Mouse (Mus musculus): Measurements from ENCODE around the gene Nudt17.
"Not testable (repeated sequence)": the region's sequence is repeated elsewhere in the genome, so short reads cannot be mapped to it uniquely, and the experiment has no call there.

The Nudt17 gene

GRCm38 (mm10) chr3:96707903-96708683, at the start of gene Nudt17:
Gene Nudt17, minus strand, starts transcription at chr3:96708562.
- peak; percentile 75 for DNase-seq (ENCODE audit: low read depth)

- no peak for DNase-seq (ENCODE audit: low read depth)
Measured at GRCm38 (mm10) chr3:96757691-96758090, 49.3 kb upstream of the Nudt17 start.

DNA sequence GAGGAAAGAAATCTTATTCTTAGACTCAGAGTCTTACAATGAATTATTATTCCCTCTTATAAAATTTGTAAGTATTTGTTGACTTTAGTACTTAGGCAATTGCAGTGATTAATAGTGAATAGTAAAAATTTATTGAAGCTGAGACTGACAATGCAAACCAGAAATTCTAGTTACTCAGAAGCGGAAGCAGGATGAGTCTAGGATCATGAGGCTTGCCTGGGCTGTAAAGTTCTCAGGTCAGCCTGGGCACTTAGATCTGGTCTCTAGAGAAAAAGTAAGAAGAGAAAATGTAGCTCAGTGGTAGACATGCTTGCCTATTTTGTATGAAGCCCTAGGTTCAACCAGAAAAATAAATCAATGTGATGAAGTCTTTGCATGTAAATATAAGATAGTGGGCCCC, 47.6 kb upstream of the Nudt17 start:
- DNase-seq (ENCODE audit: low read depth): no peak

DNA sequence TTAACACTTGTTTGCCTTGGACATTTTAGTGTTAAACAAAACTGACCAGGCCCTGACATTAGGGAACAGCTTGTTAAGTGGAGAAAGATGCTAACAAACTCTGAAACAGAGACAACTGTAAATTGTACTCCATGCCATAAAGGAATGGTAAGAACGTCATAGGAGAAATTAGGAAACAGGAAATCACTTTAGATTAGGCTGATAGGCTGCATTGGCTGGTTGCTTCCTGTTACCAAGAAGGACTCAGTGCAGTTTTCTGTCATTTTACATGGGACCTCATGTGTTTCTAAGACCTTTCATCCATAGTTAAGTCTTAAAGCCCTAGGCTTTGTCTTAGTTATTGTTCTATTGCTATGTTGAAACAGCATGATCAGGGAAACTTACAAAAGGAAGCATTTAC, 38.5 kb upstream of the Nudt17 start:
- no peak for DNase-seq (ENCODE audit: low read depth)

DNA sequence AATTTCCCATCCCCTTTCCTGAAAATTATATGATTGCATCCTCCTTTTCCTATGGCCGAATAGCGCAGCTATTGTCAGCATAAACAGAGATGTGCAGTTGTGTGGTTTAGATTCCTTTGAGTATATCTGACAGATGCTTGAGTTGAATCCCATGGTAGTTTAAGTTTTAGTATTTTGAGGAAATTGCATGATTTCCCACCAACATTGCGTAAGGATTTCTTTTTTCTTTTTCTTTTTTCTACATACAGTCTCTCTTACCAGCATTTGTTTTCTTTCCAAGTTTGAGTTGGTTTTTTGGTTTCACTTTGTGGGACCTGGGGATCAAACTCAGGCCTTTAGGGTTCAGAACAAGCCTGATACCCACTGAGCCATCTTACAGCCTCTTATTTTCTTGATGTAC, 36.0 kb upstream of the Nudt17 start:
- no peak for DNase-seq (ENCODE audit: low read depth)

DNA sequence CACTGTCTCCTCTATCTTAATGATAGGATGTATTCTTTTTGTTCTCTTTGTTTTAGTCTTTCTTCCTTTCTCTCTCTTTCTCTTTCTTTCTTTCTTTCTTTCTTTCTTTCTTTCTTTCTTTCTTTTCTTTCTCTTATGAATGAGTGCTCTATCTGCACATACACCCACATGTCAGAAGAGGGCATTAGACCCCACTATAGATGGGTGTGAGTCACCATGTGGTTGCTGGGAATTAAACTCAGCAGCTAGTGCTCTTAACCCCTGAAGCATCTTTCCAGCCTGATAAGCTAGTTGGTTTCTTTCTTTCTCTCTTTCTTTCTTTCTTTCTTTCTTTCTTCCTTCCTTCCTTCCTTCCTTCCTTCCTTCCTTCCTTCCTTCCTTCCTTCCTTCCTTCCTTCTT, 31.9 kb upstream of the Nudt17 start:
- DNase-seq (ENCODE audit: low read depth): not testable (repeated sequence)

DNA sequence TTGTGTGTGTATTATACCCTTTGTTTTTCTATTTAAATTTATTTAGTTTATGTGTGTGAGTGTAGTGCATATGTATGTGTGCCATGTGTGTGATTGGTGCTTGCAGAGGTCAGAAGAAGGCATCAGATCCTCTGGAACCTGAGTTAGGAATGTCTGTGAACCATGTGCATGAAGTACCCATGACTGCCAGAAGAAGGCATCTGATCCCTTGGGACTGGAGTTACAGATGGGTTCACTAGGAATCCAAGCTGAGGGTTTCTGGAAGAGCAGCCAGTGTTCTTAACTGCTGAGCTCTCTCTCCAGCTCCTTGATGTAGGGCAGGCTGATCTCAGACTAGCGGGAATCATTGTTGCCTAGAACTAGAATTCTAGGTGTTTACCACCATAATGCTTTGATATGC, 29.6 kb upstream of the Nudt17 start:
- DNase-seq (ENCODE audit: low read depth): no peak

GRCm38 (mm10) chr3:96737013-96737740, 28.8 kb upstream of the Nudt17 start:
- DNase-seq (ENCODE audit: low read depth): no peak

DNA sequence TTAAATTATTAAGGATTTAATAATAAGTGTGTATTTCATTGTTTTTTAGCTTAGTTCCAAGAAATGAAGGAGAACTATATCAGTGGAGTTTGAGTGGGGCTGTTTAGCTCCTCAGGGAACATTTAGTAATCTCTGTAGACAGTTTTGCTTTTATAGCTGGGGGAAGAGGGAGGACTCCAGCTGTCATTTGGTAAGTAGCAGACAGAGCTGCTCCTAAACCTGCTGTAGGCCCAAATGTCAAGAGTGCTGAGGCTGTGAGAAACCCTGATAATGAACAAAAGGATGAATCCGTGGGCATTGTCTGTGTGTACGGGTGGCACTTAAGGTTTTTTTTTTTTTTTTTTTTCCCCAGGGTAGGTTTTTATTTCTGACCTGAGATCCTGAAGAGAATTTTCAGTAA, 26.8 kb upstream of the Nudt17 start:
- DNase-seq (ENCODE audit: low read depth): no peak

DNA sequence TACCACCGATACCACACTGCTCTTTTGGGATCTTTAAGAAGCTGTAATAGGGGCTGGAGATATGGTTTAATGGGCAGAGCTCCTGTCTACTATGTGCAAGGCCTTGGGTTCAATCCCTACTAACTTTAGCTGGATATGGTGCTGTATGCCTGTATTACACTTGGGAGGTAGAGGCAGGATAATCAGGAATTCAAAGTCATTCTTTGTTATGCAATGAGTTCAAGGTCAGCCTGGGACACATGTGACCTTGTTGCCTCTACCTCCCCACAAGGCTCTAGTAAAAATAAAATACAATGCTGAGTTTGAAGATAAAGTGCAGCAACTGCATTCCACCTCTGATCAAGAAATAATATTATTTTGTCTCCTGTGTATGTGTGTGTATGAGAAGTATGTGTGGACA, 25.6 kb upstream of the Nudt17 start:
- no peak for DNase-seq (ENCODE audit: low read depth)

GRCm38 (mm10) chr3:96730785-96731184, 22.4 kb upstream of the Nudt17 start:
- DNase-seq (ENCODE audit: low read depth): no peak

- peak; percentile 58 for DNase-seq (ENCODE audit: low read depth)
Measured at GRCm38 (mm10) chr3:96729403-96729784, 21.0 kb upstream of the Nudt17 start.

DNA sequence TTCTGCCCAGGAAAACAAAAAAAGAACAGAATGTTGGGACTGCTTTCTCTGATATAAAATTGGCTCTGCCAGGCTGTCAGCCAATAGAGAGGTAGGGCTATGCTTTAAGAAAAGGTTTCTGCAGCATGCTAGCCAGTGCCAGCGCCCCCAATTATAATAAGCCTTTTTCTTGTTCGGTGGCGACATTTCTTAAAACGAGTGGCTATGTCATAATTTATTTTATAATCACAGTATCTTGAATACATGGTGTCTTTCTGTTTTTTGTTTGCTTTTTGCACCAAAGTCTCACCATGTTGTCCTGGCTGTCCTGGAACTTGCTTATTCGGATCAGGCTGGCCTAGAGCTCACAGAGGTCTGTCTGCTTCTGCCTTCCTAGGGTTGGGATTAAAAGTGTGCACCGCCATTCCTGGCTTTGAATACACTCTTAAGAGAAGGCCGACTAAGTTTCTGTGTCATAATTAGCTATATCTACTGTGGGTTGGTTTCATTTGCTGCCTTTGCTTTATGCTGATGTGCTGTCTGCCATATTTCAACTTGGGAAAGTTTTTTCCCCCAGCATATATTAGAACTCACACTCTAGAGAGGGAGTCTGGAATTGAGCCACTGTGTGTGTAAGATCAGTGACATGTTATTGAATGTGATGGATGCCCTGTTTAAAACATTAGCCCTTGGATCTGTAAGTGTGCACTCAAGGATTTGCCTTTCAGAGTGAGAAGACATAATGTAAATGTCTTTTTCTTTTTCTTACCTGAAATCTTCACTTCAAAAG, 20.5 kb upstream of the Nudt17 start:
- no peak for DNase-seq (ENCODE audit: low read depth)

GRCm38 (mm10) chr3:96727828-96728633, 19.7 kb upstream of the Nudt17 start:
- peak; percentile 64 for DNase-seq (ENCODE audit: low read depth)

DNA sequence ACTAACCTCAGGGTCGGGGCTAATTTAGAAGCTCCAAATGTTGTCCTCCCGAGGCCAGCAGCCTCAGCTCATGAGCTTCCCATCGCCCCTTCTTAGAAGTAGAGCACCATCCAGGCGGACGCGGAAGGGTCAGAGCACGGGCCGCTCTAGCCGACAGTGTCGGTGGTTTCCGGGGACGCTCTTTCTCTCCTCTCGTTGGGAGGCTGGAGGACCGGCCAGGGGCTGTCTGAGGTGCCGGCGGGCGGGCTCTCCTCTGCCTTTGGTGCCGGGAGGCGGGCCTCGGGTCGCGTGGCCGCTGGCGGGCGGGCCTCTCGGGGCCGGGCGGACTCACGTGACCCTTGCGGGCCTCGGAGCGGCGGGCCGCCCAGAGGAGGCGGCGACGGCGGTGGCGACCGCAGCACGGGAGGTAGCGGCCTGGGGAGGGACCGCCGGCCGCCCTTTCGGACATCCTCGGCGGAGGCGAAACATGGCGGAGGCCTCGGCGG, 19.0 kb upstream of the Nudt17 start, which contains the start of the genes Polr3c and Rnf115:
TSS of gene Polr3c (minus strand) at position 286 of the 485 bp plus-strand sequence.
TSS of gene Rnf115 (plus strand) at position 322 of the 485 bp plus-strand sequence.
- peak; percentile 89 for DNase-seq (ENCODE audit: low read depth)

DNA sequence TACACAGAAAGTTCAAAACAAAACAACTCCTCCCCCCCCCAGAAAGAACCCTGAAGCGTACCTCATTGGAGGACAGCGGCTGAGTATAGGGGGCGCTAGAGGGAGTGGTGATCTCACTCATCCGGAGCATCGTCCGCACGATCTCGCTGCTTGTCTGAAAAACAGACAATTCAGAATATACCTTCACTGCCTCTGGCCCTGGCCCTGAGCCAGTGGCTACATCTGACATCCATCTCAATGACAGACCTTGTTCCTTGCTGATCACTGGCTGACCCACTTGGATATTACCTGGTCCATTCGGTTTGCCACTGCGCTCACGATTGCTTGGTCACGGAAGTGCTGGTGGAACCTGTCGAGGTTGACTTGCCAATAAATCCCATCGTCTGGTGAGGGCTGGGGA, 10.8 kb upstream of the Nudt17 start:
- DNase-seq (ENCODE audit: low read depth): peak; percentile 50

GRCm38 (mm10) chr3:96715854-96716253, 7.5 kb upstream of the Nudt17 start:
- no peak for DNase-seq (ENCODE audit: low read depth)

DNA sequence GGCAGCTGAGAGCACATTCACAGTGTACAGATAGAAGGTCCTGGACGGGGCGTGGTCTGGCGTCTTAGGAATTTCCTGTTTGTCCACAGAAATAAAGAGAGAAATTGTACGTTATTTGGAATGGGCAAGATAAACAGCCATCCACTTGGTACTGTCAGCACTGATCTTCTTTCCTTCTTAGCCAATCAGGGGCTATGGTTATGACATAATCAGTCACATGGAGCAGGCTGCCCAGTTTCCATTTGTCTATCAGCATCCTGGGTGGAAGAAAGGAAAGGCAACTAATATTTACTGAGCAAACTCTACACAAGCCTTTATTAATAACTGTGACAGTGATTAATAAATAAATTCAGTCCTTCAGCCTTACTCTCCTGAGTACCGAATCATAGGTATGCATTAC, 5.9 kb upstream of the Nudt17 start:
- DNase-seq (ENCODE audit: low read depth): no peak

- no peak for DNase-seq (ENCODE audit: low read depth)
Measured at GRCm38 (mm10) chr3:96708684-96709064, 312 bp upstream of the Nudt17 start.

GRCm38 (mm10) chr3:96706984-96707383, 1.4 kb downstream of the Nudt17 start:
- DNase-seq (ENCODE audit: low read depth): no peak

GRCm38 (mm10) chr3:96706217-96706616, 2.1 kb downstream of the Nudt17 start:
- DNase-seq (ENCODE audit: low read depth): no peak

GRCm38 (mm10) chr3:96704778-96705177, 3.6 kb downstream of the Nudt17 start:
- DNase-seq (ENCODE audit: low read depth): peak; percentile 46

Measured in naive thymus-derived CD4-positive, alpha-beta T cell, adult 2 months (primary cell).